Mouse (Mus musculus): ENCODE results near the gene Spg20.

- TF ChIP-seq POLR2A (IDR thresholded peaks at IDR 0.05; ENCODE audit: insufficient read depth, low read depth, low read length) (no peak), CTCF (IDR thresholded peaks at IDR 0.05; ENCODE audit: insufficient read depth, low read depth, low read length) (no peak)
Observed at GRCm38 (mm10) chr3:55089291-55089690, 22.6 kb upstream of the Spg20 start.
